Mouse (Mus musculus) lung, adult 2 months (tissue): Measurements from ENCODE around the gene Xxylt1.

Experiments used
- CTCF ChIP-seq: fragments of 200-500 bp; IDR thresholded peaks from 2 replicates; pipeline ENCODE4 v1.5.1; 2011; ENCODE audit warnings: mild to moderate bottlenecking, low read length, control low read depth; ENCODE audit not compliant: insufficient read depth
- POLR2A ChIP-seq: fragments of 200-500 bp; IDR thresholded peaks from 2 replicates; pipeline ENCODE4 v1.6.1; 2011; ENCODE audit warnings: low read depth, mild to moderate bottlenecking, control low read depth, low read length, borderline replicate concordance; ENCODE audit errors: extremely low read depth

DNA sequence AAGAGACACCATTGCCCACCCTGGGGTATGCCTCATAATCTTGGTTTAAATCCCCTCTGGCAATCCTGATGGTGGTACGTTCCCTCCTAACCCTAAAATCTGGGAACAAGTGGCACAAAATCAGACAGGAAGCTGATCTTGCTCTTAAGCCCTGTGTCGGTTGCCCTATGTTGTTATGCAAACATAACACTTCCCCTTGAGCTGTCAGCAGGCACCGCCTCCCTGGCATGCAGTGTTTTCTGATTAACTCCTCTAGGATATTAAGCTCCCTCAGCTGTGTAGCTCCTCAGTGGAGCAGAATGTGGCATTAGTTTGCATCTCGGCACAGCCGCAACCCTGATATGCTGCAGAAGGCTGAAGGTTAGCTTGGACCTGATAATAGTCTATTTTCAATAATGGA lies 58.9 kb downstream of the Xxylt1 start:
- no peak for TF ChIP-seq POLR2A
- no peak for TF ChIP-seq CTCF
